Mouse (Mus musculus): Measurements from ENCODE around the gene Yipf2. TPM values are rescaled to one million over a fixed set of nuclear protein-coding genes. Genes with fewer than 3 reads are reported as not detected.

Gene Yipf2
- total and polyA plus RNA-seq, 3 experiments, result 4.7 to 13.2 (median 6.8) TPM

- TF ChIP-seq TAL1 (conservative IDR thresholded peaks at IDR 0.05; ENCODE audit: low read depth, low read length) (no peak), CTCF (IDR thresholded peaks at IDR 0.05; ENCODE audit: low read depth, low read length) (no peak), GATA2 (IDR thresholded peaks at IDR 0.05; ENCODE audit: borderline replicate concordance, low read depth, low read length) (no peak), GATA1 (IDR thresholded peaks at IDR 0.05; ENCODE audit: borderline replicate concordance, low read length) (no peak), POLR2AphosphoS5 (IDR thresholded peaks at IDR 0.05; ENCODE audit: insufficient replicate concordance, low read depth, low read length) (no peak)
- Histone ChIP-seq H3K36me3 (replicated peaks) (peaks cover 83% of the 10 kb centered on the region), H3K4me3 (ENCODE audit: low read depth, low read length) (no peak overlapping the region), H3K9me3 (replicated peaks) (no peaks in the 10 kb centered on the region), H3K27me3 (ENCODE audit: insufficient read depth, low read length) (no peaks in the 10 kb centered on the region), H3K4me1 (ENCODE audit: insufficient read depth, low read depth, low read length) (peaks cover 26% of the 10 kb centered on the region)
- DNase-seq (ENCODE audit: low spot score) (no peak), ATAC-seq (ENCODE audit: extremely low read depth, insufficient number of reproducible peaks, low FRiP score, poor library complexity, severe bottlenecking) (no peak)
Observed at GRCm38 (mm10) chr9:21568657-21569255, 23.9 kb downstream of the Yipf2 start.

GRCm38 (mm10) chr9:21567051-21567450, 25.6 kb downstream of the Yipf2 start:
- Histone ChIP-seq H3K9me3 (replicated peaks) (no peaks in the 10 kb centered on the region), H3K27me3 (ENCODE audit: insufficient read depth, low read length) (no peaks in the 10 kb centered on the region), H3K4me3 (ENCODE audit: low read depth, low read length) (no peak overlapping the region), H3K4me1 (ENCODE audit: insufficient read depth, low read depth, low read length) (peaks cover 28% of the 10 kb centered on the region), H3K36me3 (replicated peaks) (peaks cover 80% of the 10 kb centered on the region)
- no peak for DNase-seq (ENCODE audit: low spot score)
- TF ChIP-seq POLR2AphosphoS5 (IDR thresholded peaks at IDR 0.05; ENCODE audit: insufficient replicate concordance, low read depth, low read length), result no peak
- no peak for ATAC-seq (ENCODE audit: extremely low read depth, insufficient number of reproducible peaks, low FRiP score, poor library complexity, severe bottlenecking)

- DNase-seq (ENCODE audit: low spot score) (no peak), ATAC-seq (ENCODE audit: extremely low read depth, insufficient number of reproducible peaks, low FRiP score, poor library complexity, severe bottlenecking) (no peak)
- TF ChIP-seq GATA1 (IDR thresholded peaks at IDR 0.05; ENCODE audit: borderline replicate concordance, low read length) (no peak), CTCF (IDR thresholded peaks at IDR 0.05; ENCODE audit: low read depth, low read length) (no peak), POLR2AphosphoS5 (IDR thresholded peaks at IDR 0.05; ENCODE audit: insufficient replicate concordance, low read depth, low read length) (no peak), GATA2 (IDR thresholded peaks at IDR 0.05; ENCODE audit: borderline replicate concordance, low read depth, low read length) (no peak), TAL1 (conservative IDR thresholded peaks at IDR 0.05; ENCODE audit: low read depth, low read length) (no peak)
- no peak overlapping the region for H3K4me3 ChIP-seq (ENCODE audit: low read depth, low read length)
- no peaks in the 10 kb centered on the region for H3K27me3 ChIP-seq (ENCODE audit: insufficient read depth, low read length)
- H3K9me3 ChIP-seq (replicated peaks), result no peaks in the 10 kb centered on the region
- H3K36me3 ChIP-seq (replicated peaks), result peaks cover 78% of the 10 kb centered on the region
- peaks cover 30% of the 10 kb centered on the region for H3K4me1 ChIP-seq (ENCODE audit: insufficient read depth, low read depth, low read length)
Observed at GRCm38 (mm10) chr9:21566538-21566937, 26.1 kb downstream of the Yipf2 start.

GRCm38 (mm10) chr9:21565004-21565586, 27.5 kb downstream of the Yipf2 start:
- Histone ChIP-seq H3K36me3 (replicated peaks) (peaks cover 78% of the 10 kb centered on the region), H3K27me3 (ENCODE audit: insufficient read depth, low read length) (no peaks in the 10 kb centered on the region), H3K4me1 (ENCODE audit: insufficient read depth, low read depth, low read length) (peaks cover 34% of the 10 kb centered on the region), H3K9me3 (replicated peaks) (no peaks in the 10 kb centered on the region), H3K4me3 (ENCODE audit: low read depth, low read length) (no peak overlapping the region)
- DNase-seq (ENCODE audit: low spot score), result no peak
- TF ChIP-seq GATA1 (IDR thresholded peaks at IDR 0.05; ENCODE audit: borderline replicate concordance, low read length), result no peak
- no peak for TF ChIP-seq TAL1 (conservative IDR thresholded peaks at IDR 0.05; ENCODE audit: low read depth, low read length)
- TF ChIP-seq CTCF (IDR thresholded peaks at IDR 0.05; ENCODE audit: low read depth, low read length), result no peak
- no peak for TF ChIP-seq POLR2AphosphoS5 (IDR thresholded peaks at IDR 0.05; ENCODE audit: insufficient replicate concordance, low read depth, low read length)
- TF ChIP-seq GATA2 (IDR thresholded peaks at IDR 0.05; ENCODE audit: borderline replicate concordance, low read depth, low read length), result no peak
- no peak for ATAC-seq (ENCODE audit: extremely low read depth, insufficient number of reproducible peaks, low FRiP score, poor library complexity, severe bottlenecking)

- Histone ChIP-seq H3K27me3 (ENCODE audit: insufficient read depth, low read length) (no peaks in the 10 kb centered on the region), H3K4me3 (ENCODE audit: low read depth, low read length) (no peak overlapping the region), H3K36me3 (replicated peaks) (peaks cover 74% of the 10 kb centered on the region), H3K9me3 (replicated peaks) (no peaks in the 10 kb centered on the region), H3K4me1 (ENCODE audit: insufficient read depth, low read depth, low read length) (peaks cover 34% of the 10 kb centered on the region)
- TF ChIP-seq TAL1 (conservative IDR thresholded peaks at IDR 0.05; ENCODE audit: low read depth, low read length), result no peak
- DNase-seq (ENCODE audit: low spot score) (no peak), ATAC-seq (ENCODE audit: extremely low read depth, insufficient number of reproducible peaks, low FRiP score, poor library complexity, severe bottlenecking) (no peak)
Observed at GRCm38 (mm10) chr9:21564420-21564819, 28.2 kb downstream of the Yipf2 start.

GRCm38 (mm10) chr9:21559151-21559550, 33.5 kb downstream of the Yipf2 start:
- TF ChIP-seq GATA2 (IDR thresholded peaks at IDR 0.05; ENCODE audit: borderline replicate concordance, low read depth, low read length) (no peak), POLR2AphosphoS5 (IDR thresholded peaks at IDR 0.05; ENCODE audit: insufficient replicate concordance, low read depth, low read length) (no peak), GATA1 (IDR thresholded peaks at IDR 0.05; ENCODE audit: borderline replicate concordance, low read length) (no peak)
- Histone ChIP-seq H3K4me3 (ENCODE audit: low read depth, low read length) (no peak overlapping the region), H3K36me3 (replicated peaks) (peaks cover 79% of the 10 kb centered on the region), H3K9me3 (replicated peaks) (no peaks in the 10 kb centered on the region), H3K4me1 (ENCODE audit: insufficient read depth, low read depth, low read length) (peaks cover 46% of the 10 kb centered on the region), H3K27me3 (ENCODE audit: insufficient read depth, low read length) (no peaks in the 10 kb centered on the region)
- DNase-seq (ENCODE audit: low spot score), result no peak
- no peak for ATAC-seq (ENCODE audit: extremely low read depth, insufficient number of reproducible peaks, low FRiP score, poor library complexity, severe bottlenecking)

GRCm38 (mm10) chr9:21558366-21558765, 34.3 kb downstream of the Yipf2 start:
- H3K36me3 ChIP-seq (replicated peaks), result peaks cover 84% of the 10 kb centered on the region
- ATAC-seq (ENCODE audit: extremely low read depth, insufficient number of reproducible peaks, low FRiP score, poor library complexity, severe bottlenecking) (peak; percentile 63), DNase-seq (ENCODE audit: low spot score) (peak; percentile 22)

More at GRCm38 (mm10) chr9:21558366-21558765, 34.3 kb downstream of the Yipf2 start:
- Histone ChIP-seq H3K4me1 (ENCODE audit: insufficient read depth, low read depth, low read length) (peaks cover 49% of the 10 kb centered on the region), H3K27me3 (ENCODE audit: insufficient read depth, low read length) (no peaks in the 10 kb centered on the region), H3K9me3 (replicated peaks) (no peaks in the 10 kb centered on the region), H3K4me3 (ENCODE audit: low read depth, low read length) (peak overlapping the region; percentile 36; the same call in 1 of the 2 replicates)
- TF ChIP-seq TAL1 (conservative IDR thresholded peaks at IDR 0.05; ENCODE audit: low read depth, low read length) (peak; percentile 59), GATA2 (IDR thresholded peaks at IDR 0.05; ENCODE audit: borderline replicate concordance, low read depth, low read length) (no peak)

Measured in G1E (cell line).